Mouse (Mus musculus) brain, embryonic 14.5 days (tissue): ENCODE measurements around the gene Btg3.
"Not testable (repeated sequence)": the region's sequence is repeated elsewhere in the genome, so short reads cannot be mapped to it uniquely, and the experiment has no call there.

ENCODE experiments used
- CTCF ChIP-seq: fragments of 200-500 bp; IDR thresholded peaks from 2 replicates; pipeline ENCODE4 v1.5.1; 2012; ENCODE audit warnings: inconsistent platforms, mild to moderate bottlenecking, moderate library complexity, borderline replicate concordance; ENCODE audit not compliant: insufficient read depth, insufficient read length; ENCODE audit errors: extremely low read depth
- POLR2A ChIP-seq: fragments of 200-500 bp; IDR thresholded peaks from 2 replicates; pipeline ENCODE4 v1.6.1; 2012; ENCODE audit warnings: mild to moderate bottlenecking, inconsistent platforms, borderline replicate concordance; ENCODE audit not compliant: poor library complexity, insufficient read depth, insufficient read length, severe bottlenecking; ENCODE audit errors: extremely low read depth

DNA sequence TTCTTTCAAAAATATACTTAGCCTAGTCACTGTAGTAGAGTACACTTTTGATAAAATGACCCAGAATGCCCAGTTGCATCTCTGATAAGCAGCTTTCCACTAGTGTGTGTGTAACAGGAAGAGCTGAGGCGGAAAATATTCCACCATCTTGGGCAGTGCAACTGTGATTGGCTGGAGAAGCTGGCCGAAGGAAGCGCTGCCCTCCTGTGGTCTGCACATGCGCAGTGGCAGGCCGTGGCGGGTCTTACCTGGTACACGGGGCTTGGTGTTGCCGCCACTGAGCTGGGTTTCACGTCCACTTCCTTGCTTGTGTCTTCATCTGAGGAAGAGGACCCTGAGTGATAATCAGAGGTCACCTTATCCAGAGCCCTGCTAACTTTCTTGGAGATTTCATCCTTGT, 12.4 kb downstream of the Btg3 start:
- TF ChIP-seq CTCF, POLR2A: not testable (repeated sequence)
